Mouse (Mus musculus): ENCODE measurements around the gene Nxpe5.

Nxpe5 gene

DNA sequence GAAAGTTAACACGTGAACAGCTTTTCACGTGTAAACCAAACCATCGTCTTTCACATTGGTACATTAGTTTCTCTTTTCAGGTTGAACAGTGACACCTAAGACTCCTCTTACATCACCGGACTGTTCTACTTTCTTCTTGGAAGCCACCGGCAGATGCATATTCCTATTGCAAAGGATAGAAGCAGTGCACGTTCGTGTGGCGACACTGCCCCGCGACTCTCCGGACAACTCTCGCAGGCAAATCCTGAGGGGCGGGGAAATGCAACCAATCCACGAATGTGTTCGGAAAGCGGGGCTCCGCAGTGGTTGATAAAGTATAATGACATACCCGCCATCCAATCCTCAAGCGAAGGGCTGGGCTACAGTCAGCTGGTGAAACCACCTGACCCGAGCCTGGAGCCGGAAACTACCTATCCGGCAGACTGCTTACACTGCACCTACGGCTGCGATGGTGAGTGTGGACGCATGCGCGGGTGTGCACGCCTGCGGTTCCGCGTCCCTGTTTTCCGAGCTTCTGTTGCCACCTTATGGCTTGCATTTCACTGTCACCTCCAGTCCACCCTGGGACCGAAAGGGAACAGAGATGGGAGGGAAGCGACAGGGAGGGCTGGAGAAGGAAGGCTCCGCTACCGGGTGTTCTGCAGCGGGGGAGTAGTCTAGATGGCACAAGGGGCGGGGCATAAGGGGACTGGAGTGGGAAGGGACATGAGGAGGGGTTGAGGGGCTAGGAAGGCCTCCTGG, 29.8 kb downstream of the Nxpe5 start, which contains the start of gene Lamtor4:
Lamtor4 (plus strand) TSS at position 130 of the 741 bp plus-strand sequence.
- peak; percentile 98 for DNase-seq

DNA sequence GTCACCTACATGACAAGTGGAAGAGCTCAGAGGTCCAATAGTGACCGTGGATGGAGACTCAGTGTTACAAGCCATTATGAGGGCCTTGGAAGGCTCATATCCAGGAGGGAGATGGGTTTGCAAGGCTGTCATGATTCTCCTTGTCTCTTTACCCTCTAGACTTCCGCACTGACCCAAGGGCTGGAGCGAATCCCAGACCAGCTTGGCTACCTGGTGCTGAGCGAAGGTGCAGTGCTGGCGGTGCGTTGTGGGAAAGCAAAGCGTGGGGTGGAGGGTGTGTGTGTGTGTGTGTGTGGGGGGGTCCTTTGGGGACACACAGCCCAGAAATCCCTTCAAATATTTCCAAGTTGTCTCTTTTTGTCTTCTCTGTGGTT, 30.4 kb downstream of the Nxpe5 start:
- no peak for DNase-seq

DNA sequence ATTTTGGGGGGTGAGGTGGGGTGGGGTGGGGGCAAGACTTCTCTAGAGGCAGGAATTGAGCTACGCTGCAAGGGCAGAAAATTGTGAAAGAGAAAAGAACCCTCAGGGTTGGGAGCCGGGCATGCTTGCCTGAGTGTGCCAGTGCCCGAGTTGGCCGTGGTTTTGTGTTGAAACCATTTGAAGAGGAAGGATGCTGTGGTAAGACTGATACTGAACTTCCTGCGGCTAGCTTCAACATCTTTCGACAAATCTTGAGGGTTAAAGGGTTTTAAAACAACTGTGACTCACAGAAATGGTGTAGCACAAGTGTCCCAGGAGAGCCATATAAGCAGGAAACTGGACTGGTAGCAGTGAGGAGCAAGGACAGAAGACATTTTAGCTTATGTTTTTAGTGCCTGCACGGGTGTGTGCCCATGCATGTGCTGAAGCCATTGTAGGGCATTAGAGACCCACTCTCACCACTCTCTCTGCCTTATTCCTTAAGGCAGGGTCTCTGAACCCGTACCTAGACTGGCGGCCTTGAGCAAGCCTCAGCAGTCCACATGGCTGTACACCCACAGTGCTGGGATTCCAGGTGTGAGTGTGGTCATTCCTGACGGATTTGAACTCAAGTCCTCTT, 31.4 kb downstream of the Nxpe5 start:
- DNase-seq = no peak

DNA sequence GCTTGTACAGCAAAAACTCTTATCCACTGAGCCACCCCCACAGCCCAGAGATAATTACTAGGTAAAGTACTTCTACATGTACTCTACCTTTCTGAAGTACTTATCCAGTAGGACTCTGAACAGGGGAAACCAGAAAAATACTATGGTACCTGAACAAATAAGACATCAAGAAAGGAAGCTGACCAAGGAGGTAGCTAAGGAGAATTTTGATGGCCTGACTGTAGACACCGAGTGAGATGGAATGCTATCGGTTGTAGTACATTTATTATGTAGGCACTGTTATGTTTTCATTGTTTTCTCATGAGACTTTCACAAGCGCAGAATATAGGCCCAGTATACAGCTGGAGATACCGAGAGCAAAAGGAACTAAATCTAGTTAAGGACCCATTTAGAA, 31.9 kb downstream of the Nxpe5 start:
- no peak for DNase-seq

DNA sequence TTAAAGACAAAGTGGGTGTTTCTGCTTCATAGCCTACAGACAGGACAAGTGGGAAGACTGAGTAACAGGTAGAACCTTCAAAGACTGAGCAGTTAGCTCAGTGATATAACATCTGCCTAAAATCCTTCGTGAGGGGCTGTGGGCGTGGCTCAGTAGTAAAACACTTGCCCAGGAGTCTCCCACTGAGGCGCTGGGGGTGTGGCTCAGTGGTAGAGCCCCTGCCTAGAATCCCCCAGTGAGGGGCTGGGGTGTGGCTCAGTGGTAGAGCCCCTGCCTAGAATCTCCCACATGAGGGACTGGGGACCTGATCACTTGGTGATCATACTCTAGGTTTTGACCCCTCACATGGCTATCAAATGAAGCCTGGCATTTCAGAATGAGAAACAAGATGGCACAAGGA, 32.4 kb downstream of the Nxpe5 start:
- DNase-seq = peak; percentile 22

DNA sequence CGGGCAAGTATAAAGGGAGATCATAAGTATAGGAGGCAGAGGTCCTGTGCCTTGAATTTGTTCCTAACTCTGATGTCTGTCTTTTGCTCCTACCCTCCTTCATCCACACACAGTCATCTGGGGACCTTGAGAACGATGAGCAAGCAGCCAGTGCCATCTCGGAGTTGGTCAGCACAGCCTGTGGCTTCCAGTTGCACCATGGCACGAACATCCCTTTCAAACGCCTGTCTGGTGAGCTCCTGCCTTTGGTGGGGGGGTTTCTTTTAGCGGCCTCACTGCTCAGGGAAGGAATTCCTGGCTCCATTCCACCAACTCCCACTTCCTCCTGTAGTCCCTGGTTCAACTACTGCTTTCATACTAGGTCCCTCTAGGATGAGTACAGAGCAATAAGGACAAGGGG, 32.8 kb downstream of the Nxpe5 start:
- peak; percentile 23 for DNase-seq

DNA sequence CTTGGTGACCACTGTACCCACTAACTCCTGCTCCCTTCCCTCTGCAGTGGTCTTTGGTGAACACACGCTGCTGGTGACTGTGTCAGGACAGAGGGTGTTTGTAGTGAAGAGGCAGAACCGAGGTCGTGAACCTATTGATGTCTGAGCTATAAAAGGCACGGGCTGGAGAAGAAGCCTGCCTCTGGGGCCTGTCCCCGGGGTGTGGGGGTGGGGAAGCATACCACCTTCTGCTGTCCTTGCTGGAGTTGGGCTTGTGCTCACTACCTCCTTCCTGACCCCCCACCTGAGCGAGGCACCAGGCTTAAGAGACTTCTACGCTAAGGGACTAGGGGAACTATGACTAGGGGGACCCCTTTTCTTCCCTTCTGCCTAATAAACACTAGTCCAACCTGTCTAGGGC, 33.3 kb downstream of the Nxpe5 start:
- no peak for DNase-seq

DNA sequence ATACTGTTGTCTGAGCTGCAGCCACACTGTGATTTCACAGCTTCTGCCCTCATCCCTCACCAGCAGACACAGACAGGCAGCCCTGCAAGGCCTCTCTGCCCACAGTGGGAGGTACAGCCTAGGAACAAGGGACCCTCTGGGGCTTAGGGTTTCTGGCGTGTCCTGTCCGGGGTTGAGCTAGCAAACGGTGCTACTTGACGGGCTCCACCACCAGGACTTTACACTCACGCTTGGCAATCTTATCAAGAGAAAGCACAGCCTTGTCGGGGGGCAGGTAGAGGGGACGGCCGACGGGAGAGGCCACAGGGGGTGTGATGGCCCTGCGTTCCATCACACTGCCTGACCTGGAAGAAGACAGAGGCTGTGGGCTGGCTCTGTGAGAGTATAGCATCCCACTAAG, 34.4 kb downstream of the Nxpe5 start:
- peak; percentile 14 for DNase-seq

DNA sequence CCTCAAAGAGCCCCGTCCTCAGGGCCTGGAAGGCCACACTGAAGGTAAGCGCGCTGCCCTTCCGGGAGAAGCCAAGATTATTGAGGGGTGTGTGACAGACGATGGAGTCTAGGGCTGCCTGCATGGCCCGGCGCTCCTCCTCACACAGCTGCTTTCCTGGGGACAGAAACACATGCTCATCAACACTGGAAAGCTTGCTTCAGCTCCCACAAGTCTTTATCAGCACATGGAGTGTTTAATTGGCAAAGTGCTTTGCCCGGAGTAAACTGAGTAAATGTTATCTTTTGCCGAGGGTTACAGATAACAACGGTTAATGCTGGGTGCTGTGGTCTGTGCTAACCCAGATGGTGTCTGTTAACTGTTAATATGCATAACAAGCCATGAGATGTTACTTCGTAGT, 35.1 kb downstream of the Nxpe5 start:
- DNase-seq = no peak

DNA sequence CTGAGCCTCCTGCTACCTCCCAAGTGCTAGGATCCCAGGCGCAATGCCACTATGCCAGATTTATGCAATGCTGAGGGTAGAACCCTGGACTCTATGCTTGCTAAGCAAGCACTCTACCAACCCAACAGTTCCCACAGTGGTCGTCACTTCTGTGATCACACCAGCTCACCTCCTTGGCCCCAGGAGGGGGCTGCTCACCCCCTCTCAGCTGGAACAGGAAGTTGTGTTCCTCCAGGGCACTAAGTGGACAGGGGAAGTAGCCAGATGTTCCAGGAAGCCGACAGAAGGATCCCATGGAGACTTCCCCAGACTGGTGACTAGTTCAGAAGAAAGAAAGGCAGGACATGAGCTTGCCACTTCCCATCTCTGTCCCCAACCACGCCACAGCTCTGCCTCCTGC, 36.3 kb downstream of the Nxpe5 start:
- no peak for DNase-seq

DNA sequence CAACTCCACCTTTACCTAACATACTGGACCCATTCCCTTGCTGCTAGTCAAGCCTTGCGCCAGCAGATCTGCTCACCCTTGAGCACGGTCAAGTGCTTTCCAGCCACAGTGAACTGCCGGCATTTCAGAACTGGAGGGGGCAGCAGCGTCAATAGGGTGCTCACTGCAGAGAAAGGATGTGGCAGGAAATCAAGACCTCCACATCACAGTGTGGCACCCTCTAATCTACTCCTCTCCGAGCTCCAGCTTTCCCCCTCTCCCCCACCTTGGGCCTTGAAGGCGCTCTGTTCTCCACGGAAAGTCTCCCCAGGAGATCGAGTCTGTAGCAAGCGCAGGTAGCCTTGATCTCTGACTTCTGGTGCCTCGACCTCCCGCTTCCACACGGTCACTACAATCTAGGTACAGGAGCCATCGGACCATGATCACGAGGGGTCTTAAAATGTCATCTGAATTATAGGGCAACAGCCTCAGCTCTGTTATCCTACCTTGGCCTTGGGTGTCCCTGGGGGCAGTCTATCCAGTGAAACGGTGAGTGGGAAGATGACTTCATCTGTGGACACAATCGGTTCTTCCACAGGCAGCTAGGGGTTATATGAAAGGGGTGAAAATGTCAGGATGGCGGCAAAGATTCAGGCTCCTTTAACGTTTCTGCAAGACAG, 37.0 kb downstream of the Nxpe5 start:
- DNase-seq = peak; percentile 26

DNA sequence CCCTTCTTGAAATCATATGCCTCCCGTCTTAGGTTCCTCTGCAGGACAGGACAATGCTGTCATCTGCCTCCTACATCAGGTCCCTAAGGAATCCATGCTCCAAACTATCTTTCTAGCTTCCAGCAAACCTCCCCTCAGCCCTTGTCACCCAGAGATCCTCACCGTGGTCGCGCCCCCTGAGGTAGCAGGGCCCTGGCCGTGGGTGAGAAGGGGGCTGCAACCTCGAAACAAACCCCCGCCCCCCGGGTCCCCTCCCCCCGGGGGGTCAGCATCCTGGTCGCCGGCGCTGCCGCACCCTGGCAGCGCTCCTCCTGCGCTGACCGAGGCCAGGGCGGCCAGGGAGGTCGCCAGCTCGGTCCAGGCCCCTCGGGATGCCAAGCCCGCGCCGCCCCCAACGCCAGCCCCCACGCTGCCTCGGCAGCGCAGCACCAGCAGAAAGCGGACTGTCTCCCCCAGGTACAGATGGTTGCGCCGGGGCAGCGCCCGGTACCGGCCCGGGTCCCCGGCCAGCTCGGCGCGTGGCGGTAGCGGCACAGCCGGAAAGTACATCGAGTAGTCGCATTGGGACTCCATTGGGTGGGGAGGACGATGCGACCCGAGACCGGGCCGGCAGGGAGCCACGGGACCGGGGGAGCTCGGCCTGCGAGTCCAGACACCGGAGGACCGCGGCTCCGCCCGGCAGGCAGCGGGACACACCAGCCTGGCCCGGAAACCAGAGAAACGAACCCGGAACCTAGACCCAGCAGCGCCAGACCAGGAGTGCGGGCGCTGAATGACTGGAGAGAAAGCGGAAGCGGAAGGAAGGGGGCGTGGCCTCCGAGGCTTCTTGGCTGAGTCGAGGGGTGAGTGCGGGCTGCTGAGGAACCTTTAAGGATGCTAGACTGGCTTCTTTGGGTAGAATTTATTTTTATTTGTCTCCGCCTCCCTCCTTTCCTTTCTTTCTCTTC, 37.8 kb downstream of the Nxpe5 start, which contains the start of gene BC037034:
BC037034 (minus strand) TSS at position 774 of the 947 bp plus-strand sequence.
- peak; percentile 91 for DNase-seq

DNA sequence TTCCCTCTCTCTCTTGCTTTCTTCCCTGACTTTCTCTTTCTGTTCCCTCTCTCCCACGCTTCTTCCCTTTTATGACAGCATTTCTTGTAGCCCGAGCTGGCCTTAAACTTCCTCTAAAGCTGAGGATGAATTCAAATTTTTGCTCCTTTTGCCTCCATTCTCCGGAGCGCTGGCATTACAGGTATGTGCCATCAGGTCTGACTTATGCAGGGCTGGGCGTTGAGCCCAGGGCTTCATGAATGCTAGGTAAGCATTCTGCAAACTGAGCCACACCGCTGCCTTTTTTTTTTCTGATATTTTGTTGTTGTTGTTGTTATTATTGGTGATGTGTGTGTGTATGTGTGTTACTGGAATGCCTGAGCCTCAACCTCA, 38.5 kb downstream of the Nxpe5 start:
- no peak for DNase-seq

DNA sequence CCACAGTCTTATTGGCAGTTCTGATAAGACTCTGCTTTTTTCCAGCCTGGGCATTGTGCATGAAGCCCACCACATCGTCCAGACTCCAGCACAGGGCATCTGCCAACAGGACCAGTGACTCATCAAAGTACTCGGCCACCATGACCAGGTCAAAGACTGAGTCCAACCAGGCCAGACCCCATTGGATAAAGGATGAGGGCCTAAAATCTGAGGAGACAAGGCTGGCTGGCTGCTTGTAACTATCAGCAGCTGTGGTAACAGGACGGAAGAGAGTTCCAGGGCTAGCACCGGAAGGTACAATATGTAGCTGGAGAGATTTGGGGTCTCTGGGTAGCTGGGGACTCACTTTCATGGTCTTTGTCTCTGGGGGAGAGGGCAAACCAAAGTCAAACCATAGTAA, 40.0 kb downstream of the Nxpe5 start:
- no peak for DNase-seq

DNA sequence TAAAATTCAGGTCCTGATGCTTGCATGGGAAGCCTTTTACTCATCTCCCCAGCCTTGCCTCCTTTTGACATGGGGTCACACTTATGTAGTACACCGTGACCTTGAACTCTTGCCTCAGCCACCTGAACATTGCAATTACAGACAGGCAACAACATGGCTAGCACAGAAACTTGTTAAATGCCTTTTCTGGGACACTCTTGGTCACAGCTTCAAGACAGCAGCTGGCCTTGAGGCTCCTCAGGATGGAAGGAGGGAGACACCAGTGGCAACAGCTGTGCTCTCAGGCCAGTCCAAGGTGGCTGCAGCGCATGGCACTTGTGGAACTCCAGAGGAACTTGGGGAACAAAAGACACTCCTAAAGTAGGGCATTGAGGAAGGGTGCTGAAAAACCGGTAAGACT, 41.4 kb downstream of the Nxpe5 start:
- no peak for DNase-seq

DNA sequence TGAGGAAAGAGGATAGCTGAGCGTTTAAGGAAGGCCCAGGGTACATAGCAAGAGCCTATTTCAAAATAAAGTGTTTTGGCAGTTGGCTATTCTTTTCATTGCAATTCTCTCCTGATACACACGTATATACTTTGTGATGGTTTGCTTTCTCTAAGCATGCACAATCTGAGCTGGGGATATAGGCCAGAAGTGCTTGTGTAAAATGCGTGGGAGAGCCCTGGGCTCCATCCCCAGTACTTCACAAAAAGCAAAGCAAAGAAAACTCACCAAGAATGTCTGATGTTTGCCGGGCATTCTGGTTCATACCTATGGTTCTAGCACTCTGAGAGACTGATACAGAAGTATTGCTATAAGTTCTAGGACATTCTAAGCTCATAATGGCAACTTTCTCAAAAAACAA, 43.3 kb downstream of the Nxpe5 start:
- no peak for DNase-seq

DNA sequence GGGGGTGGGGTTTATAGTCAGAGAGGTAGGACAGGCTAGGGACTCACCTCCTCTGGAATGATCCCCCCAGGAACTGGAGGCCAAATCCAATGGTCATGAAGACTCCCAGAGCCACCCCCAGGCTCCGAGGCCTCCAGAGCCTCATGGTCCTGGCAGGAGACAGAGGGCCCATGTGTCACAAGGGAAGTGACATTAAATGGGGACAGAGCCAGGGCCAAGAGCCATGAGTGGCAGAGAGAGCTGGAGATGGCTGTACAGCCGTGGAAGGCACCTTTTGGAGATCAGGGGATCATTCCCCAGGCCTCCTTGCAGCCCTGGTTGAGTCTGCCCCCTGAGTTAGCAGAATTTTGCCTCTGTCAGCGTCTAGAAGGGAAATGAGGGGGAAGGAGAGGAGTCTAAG, 45.5 kb downstream of the Nxpe5 start:
- DNase-seq = no peak

DNA sequence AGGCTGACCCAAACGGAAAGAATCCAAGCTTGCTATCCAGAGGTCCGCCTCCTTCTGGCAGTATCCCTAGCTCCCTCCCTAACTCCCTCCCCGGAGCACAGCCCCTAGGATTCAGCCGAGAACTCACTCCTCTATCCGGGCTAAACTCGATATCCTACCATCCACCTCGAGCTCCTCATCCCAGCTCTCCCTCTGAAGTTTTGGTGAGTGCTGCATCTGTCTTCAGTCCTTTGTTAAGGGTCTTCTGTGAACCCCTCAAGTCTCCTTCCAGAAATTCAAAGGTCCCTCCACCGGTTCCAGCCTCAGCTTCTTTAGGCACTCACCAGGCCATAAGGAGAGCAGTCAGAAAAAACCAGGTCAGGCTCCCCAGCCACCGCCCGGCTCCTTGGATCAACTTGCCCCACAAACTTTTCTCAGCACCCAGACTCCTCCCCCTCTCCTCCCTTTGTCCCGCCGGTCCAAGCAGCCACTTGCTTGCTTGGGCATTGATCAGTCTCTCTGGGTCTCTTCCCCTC, 46.8 kb downstream of the Nxpe5 start, which contains the start of gene Gal3st4:
Gal3st4 (minus strand) TSS at position 432 of the 515 bp plus-strand sequence.
- DNase-seq = no peak

DNA sequence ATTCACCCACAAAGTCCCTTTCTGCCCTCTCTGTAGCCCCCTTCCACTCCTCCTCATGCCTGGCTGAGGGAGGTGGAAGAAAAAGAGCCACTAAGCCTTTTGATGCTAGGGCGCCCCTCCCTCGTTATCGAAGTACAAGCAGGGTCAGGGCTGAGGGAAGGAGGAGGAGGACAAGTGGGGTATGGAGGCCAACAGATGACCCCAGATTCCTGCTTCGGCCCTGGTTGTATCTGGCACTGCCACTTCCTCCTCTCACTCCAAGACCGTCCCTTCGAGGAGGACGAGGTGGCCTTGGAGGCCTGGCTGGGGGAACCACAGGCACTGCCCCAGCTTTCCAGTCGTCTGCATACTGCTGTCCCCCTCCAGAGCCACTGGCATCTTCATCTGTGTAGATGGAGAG, 48.5 kb downstream of the Nxpe5 start:
- DNase-seq = no peak

DNA sequence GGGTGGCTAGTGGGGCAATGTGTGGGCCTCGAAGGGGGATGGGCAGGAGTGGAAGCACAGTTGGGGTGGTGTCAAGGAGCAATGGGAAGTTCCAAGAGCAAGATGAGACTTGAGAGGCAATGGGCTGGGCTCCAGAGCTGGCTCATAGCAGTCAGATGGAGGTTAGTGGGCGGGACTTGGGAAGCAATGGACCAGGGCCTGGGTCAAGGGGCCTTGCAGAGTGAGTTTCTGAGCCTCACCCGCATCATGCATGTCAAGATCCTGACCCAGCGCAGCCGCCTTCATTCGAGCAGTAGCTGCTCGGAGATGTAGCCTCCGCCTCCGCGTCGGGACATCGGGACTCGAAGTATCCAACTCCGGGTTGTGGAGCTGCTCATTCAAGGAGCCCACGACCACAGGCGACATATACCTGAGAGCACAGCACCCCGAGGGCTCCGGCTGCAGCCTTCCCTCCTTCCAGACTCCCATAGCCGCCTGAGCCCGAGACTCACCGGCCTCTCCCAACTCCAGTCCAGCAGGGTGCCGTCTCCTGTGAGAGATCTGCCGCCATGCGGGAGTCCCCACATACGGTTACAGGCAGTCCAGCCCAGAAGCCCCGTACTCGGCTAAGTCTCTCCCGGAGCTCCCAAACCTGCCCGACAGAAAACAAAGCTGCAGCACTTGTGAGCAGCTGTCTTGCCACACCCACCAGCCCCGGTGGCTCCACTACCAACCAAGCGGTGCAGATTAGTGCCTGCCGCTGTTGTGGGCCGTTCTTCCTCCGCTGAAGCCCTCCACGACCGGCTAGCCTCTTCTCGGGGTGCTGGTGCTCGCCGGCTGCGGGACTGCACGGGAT, 49.7 kb downstream of the Nxpe5 start:
- DNase-seq = no peak

DNA sequence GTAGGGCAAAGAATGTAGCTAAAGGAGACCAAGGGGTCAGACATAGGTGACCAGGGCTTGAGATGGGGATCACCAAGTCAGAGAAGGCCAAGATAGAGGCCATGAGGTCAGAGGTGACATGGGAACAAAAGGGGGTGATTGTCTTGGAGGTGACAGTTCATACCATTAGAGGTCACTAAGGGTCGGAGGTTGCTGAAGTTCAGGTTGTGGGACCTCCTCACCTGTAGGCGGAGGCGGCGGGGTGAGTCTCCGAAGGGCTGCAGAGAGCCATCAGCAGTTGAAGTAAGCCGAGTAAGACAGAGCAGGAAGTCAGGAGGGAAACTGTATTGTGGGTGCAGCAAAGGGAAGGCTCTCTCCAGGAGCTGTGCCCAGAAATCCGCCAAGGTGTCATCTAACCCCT, 52.3 kb downstream of the Nxpe5 start:
- no peak for DNase-seq

Measured in cerebellum, adult 11-12 months (tissue).